Mouse (Mus musculus) midbrain, embryonic 15.5 days (tissue): ENCODE results near the gene Cd9. TPM values are rescaled to one million over a fixed set of nuclear protein-coding genes. Genes with fewer than 3 reads are reported as not detected.
A peak's percentile ranks its signal among the peaks of the same experiment; 100 is the strongest.

ENCODE experiments used
- ATAC-seq: fragments of 200-750 bp; cut with Nextera tagmentation; replicated peaks from 2 replicates; pipeline ENCODE4 v1.8.0; 2017; ENCODE audit warnings: moderate TSS enrichment
- H3K27ac ChIP-seq: fragments of 300-500 bp; sonication (generic); 2 replicates; pipeline ENCODE4 v1.5.1; 2015; ENCODE audit warnings: mild to moderate bottlenecking, inconsistent platforms
- H3K27me3 ChIP-seq: fragments of 300-500 bp; sonication (generic); replicated peaks from 2 replicates; pipeline ENCODE4 v1.6.1; 2015; ENCODE audit warnings: inconsistent platforms
- H3K36me3 ChIP-seq: fragments of 300-500 bp; sonication (generic); replicated peaks from 2 replicates; pipeline ENCODE4 v1.6.1; 2015; ENCODE audit warnings: inconsistent platforms
- H3K4me1 ChIP-seq: fragments of 300-500 bp; sonication (generic); 2 replicates; pipeline ENCODE4 v1.6.1; 2015; ENCODE audit warnings: inconsistent platforms
- H3K4me2 ChIP-seq: fragments of 300-500 bp; sonication (generic); 2 replicates; pipeline ENCODE4 v1.6.1; 2015; ENCODE audit warnings: inconsistent platforms, mild to moderate bottlenecking, moderate library complexity
- H3K4me3 ChIP-seq: fragments of 300-500 bp; sonication (generic); 2 replicates; pipeline ENCODE4 v1.5.1; 2015; ENCODE audit warnings: mild to moderate bottlenecking, inconsistent platforms
- H3K9ac ChIP-seq: fragments of 300-500 bp; sonication (generic); 2 replicates; pipeline ENCODE4 v1.6.1; 2015; ENCODE audit warnings: mild to moderate bottlenecking, inconsistent platforms
- H3K9me3 ChIP-seq: fragments of 300-500 bp; sonication (generic); 2 replicates; pipeline ENCODE4 v1.6.1; 2016; ENCODE audit warnings: inconsistent platforms
- WGBS: fragments of 180-500 bp; shearing (Covaris S2); methylation state at CpG from one replicate; pipeline ENCODE4 v1.1.7; 2015; ENCODE audit warnings: mixed read lengths; 5-methylcytosine and 5-hydroxymethylcytosine counted together
- polyA plus RNA-seq: library from polyadenylated mRNA; unstranded; fragments of >200 nt; fragmentation: Nextera tagmentation; extraction: Ambion mirVana; gene quantifications from 2 replicates; pipeline ENCODE4 v1.2.1, GENCODE M21; 2015

The Cd9 gene
- polyA plus RNA-seq, result 58.9 and 66.9 TPM in 2 replicates

DNA sequence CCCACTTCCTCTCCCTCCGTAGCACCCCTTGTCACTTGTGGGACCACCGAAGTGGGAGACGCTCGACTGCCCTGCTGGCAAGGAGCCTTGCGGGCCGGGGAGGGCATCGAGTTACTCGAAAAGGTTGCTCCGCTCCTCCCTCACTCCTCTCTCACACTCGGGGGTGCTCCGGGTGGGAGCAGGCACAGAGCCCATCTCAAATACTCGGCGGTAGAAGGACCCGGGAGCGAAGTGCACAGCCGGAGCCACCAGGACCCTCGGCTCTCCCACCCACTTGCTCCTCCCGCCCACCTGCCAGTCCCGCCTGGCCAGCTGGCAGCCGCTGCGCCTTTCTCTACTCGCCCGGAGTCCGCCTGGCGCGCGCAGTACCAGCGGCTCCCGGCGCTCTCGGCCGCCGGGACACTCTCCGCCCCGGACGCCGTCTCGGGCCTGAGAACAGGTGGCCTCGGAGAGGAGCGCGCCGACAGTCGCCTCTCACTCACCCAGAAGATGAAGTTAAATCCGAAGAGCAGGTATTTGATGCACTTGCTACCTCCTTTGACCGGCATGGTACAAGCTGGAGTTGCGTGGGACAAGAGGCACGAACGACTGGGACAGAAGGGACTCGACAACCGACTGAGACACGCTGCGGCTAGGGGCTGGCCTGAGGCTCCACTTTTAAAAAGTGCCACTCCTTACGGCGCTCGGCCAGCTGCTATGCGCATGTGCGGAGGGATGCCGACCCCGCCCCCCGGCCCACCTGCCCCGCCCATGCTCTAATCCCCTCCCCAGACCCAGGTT is at the start of gene Cd9:
TSS of gene Cd9 (minus strand) at position 700 of the 780 bp plus-strand sequence.
- Histone ChIP-seq H3K9me3 (no peaks in the 10 kb centered on the region), H3K36me3 (no peaks in the 10 kb centered on the region), H3K4me3 (peak within 1 kb of the TSS; percentile 53), H3K4me1 (peaks cover 15% of the 10 kb centered on the region), H3K27me3 (peaks cover 14% of the 10 kb centered on the region), H3K27ac (peak within 1 kb of the TSS; percentile 37; the same call in 1 of the 2 replicates), H3K4me2 (peak within 1 kb of the TSS; percentile 95), H3K9ac (peak within 1 kb of the TSS; percentile 31)
- WGBS, result under 1% methylated on average over 61 of the region's 61 CpGs
- peak; percentile 78 for ATAC-seq

DNA sequence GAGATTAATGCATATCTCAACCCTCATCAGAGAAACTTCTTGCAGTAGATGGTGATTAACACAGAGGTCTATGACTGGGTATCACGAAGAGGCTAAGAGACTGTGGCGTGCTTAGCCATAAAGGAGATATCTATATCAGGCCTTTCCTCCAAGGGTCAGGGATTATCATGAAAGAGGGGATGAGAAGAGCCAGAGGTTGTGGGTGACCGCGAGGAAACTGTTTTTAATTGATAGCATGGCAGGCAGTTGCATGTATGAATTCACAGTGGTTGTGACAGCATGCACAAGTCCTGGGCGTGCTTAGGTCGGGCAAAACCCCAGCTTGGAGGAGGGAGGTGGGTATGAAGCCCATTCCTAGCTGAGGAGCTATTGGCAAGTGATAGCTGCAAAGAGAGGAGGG is 46.7 kb upstream of the Cd9 start:
- ATAC-seq, result no peak
- H3K4me1 ChIP-seq, result no peaks in the 10 kb centered on the region
- no peaks in the 10 kb centered on the region for H3K9me3 ChIP-seq
- 88% methylated on average over 6 of the region's 6 CpGs for WGBS
- no peak overlapping the region for H3K4me2 ChIP-seq
- H3K4me3 ChIP-seq, result no peak overlapping the region
- H3K27me3 ChIP-seq, result no peaks in the 10 kb centered on the region
- H3K36me3 ChIP-seq, result no peaks in the 10 kb centered on the region
- H3K27ac ChIP-seq, result no peak overlapping the region
- no peak overlapping the region for H3K9ac ChIP-seq

DNA sequence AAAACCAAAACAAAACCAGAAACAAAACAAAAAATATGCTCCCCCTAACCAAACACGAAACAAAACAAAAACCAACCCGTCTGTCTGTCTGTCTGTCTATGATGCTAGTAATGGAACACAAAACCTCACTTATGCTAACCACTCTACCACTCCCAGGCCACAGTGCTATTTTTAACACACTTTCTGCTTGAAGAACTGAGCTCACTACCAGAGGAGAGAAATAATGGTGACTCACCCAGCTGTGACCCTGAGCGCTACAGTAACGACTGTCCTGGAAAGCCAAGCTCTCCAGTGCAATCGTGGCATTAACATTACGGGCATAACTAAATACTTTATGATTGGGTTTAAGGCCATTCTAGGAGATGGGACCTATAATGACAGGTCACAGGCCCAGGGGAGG is 46.2 kb upstream of the Cd9 start:
- ATAC-seq, result no peak

DNA sequence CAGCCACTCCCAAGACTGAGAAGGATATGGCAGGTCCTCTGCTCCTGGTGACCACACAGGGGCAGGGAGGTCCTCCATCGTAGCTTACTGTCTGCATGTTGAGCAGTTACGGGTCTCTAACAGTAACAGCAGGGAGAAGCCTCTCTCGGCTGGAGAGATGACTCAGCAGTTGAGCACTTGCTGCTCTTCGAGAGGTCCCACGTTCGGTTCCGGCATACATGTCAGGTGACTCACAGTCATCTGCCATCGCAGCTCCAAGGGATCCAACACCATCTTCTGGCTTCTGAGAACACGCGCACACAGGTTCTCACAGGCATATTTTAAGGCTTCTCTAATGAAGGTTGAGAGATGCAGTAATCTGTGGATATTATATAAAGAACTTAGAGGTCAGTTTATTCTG is 45.6 kb upstream of the Cd9 start:
- H3K27ac ChIP-seq, result no peak overlapping the region
- no peak overlapping the region for H3K4me3 ChIP-seq
- ATAC-seq, result no peak
- H3K36me3 ChIP-seq, result no peaks in the 10 kb centered on the region
- no peaks in the 10 kb centered on the region for H3K27me3 ChIP-seq
- H3K9me3 ChIP-seq, result no peaks in the 10 kb centered on the region
- 90% methylated on average over 10 of the region's 10 CpGs for WGBS
- no peak overlapping the region for H3K4me2 ChIP-seq
- no peaks in the 10 kb centered on the region for H3K4me1 ChIP-seq
- H3K9ac ChIP-seq, result no peak overlapping the region

More for the DNA sequence above, 46.2 kb upstream of the Cd9 start:
- Histone ChIP-seq H3K36me3 (no peaks in the 10 kb centered on the region), H3K4me2 (no peak overlapping the region), H3K27ac (no peak overlapping the region), H3K9me3 (no peaks in the 10 kb centered on the region), H3K4me1 (no peaks in the 10 kb centered on the region), H3K4me3 (no peak overlapping the region), H3K27me3 (no peaks in the 10 kb centered on the region), H3K9ac (no peak overlapping the region)
- 93% methylated on average over 6 of the region's 6 CpGs for WGBS

DNA sequence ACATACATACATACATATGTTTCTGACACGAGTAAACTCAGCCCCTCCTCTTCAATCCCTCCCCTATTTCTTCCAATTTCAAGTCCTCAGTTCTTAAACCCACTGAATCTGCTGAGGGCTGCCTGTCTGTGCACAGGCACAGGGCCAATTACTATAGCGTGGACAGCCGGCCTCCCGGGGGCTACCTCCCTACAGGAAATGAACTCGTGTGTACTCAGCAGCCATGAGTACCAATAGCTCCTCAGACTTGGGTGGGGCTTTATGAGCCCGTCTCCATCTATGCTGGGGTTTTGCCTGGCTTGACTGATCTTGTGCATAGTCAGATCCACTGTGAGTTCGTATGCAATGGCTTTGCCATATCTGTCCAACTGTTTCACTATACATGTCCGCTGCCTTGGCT is 44.8 kb upstream of the Cd9 start:
- H3K27ac ChIP-seq, result no peak overlapping the region
- H3K36me3 ChIP-seq, result no peaks in the 10 kb centered on the region
- H3K9ac ChIP-seq, result no peak overlapping the region
- no peak for ATAC-seq
- no peaks in the 10 kb centered on the region for H3K9me3 ChIP-seq
- H3K27me3 ChIP-seq, result no peaks in the 10 kb centered on the region
- no peak overlapping the region for H3K4me2 ChIP-seq
- H3K4me3 ChIP-seq, result no peak overlapping the region
- WGBS, result 70% methylated on average over 8 of the region's 8 CpGs
- H3K4me1 ChIP-seq, result no peaks in the 10 kb centered on the region

DNA sequence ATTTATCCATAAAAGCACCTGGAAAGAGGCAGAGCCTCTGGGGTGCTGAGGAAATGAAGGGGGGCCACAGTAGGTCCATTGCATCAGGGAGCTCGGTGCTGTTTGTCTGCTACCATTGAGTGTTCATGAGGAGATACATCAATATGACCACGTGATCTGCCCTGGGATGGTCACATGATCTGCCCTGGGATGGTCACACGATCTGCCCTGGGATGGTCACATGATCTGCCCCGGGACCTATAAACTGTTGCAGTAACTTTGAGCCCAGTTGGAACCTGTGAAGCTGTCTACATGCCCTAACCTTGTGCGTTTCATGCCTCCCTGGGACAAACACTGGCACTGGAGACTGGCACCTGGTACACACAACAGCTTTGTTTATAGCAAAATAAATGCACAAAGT is 43.9 kb upstream of the Cd9 start:
- H3K36me3 ChIP-seq, result no peaks in the 10 kb centered on the region

DNA sequence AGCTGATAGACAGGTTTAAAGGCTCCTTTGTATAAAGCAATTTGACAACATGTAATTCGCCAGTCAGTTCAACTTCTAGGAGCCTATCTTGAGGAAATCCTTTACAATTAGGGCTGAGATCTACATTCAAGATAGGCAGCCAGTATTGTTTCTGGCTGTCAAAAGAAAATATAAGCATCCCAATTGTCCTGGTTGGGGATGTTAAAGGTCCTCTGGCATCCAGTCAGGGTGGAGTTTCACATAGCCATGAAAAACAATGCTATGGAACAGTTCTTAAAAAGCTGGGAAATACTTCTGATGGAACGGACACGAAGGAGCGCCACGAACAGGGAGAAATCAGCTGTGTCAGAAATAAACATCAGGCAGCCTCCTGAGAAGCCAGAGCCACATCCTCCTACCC is 40.4 kb upstream of the Cd9 start:
- 87% methylated on average over 5 of the region's 5 CpGs for WGBS
- no peaks in the 10 kb centered on the region for H3K27me3 ChIP-seq
- H3K4me1 ChIP-seq, result no peaks in the 10 kb centered on the region
- H3K9ac ChIP-seq, result no peak overlapping the region
- H3K4me3 ChIP-seq, result no peak overlapping the region
- ATAC-seq, result no peak
- H3K4me2 ChIP-seq, result no peak overlapping the region
- no peaks in the 10 kb centered on the region for H3K9me3 ChIP-seq
- no peak overlapping the region for H3K27ac ChIP-seq
- H3K36me3 ChIP-seq, result no peaks in the 10 kb centered on the region

More for the DNA sequence above, 43.9 kb upstream of the Cd9 start:
- Histone ChIP-seq H3K27ac (no peak overlapping the region), H3K4me2 (no peak overlapping the region), H3K4me1 (no peaks in the 10 kb centered on the region), H3K9me3 (no peaks in the 10 kb centered on the region), H3K27me3 (no peaks in the 10 kb centered on the region), H3K4me3 (no peak overlapping the region), H3K9ac (no peak overlapping the region)
- 88% methylated on average over 5 of the region's 5 CpGs for WGBS
- no peak for ATAC-seq

DNA sequence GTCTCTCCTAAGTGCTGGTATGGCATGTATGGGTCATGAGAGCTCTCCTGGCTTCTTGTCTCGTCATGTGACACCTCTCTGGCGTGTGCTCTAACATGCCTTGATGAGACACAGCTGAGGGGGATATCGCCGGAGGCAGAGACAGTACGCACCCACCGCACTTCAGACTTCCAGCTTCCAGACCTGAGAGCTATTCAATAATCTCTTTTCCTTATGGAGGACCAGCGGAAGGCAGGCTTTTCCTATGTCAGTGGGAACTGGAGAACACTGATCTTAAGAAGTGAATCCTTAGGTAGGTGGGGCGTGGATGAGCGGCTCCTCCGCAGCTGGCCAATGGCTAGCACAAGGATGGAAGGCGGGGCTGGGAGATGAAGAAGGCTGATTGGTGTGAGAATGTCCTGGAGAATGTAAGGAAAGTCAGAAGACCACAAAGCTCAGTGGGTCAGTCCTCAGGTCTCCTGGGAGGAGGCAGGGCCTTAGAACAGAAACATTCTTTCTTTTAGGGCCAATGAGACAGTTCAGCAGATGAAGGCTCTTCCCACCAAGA is 38.6 kb upstream of the Cd9 start:
- Histone ChIP-seq H3K4me3 (no peak overlapping the region), H3K4me1 (no peaks in the 10 kb centered on the region), H3K9ac (no peak overlapping the region), H3K36me3 (no peaks in the 10 kb centered on the region), H3K27me3 (no peaks in the 10 kb centered on the region), H3K4me2 (no peak overlapping the region), H3K27ac (no peak overlapping the region), H3K9me3 (no peaks in the 10 kb centered on the region)
- ATAC-seq, result no peak
- WGBS, result 89% methylated on average over 11 of the region's 11 CpGs

DNA sequence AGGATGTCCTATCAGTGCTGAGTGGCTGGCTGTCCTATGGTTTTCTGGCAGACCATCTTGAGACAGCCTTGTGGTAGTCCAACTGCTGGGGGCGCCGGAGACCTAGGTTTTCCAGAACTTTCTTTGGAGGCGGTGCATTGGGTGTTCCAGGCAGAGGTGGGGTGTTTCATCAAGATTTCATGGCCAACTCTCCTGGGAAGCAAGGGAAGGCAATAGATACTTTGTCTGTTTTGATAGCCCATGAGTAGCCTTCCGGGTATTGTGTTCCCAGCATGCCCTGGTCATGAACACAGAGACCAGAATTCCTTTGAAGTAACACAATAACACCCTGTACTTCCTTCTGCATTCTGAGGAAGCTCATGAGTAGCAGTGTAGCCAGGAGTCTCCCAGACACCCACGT is 34.9 kb upstream of the Cd9 start:
- 86% methylated on average over 5 of the region's 5 CpGs for WGBS
- H3K27me3 ChIP-seq, result no peaks in the 10 kb centered on the region
- no peak for ATAC-seq
- no peak overlapping the region for H3K4me2 ChIP-seq
- no peak overlapping the region for H3K9ac ChIP-seq
- no peaks in the 10 kb centered on the region for H3K9me3 ChIP-seq
- no peaks in the 10 kb centered on the region for H3K36me3 ChIP-seq
- no peaks in the 10 kb centered on the region for H3K4me1 ChIP-seq
- H3K27ac ChIP-seq, result no peak overlapping the region
- no peak overlapping the region for H3K4me3 ChIP-seq

DNA sequence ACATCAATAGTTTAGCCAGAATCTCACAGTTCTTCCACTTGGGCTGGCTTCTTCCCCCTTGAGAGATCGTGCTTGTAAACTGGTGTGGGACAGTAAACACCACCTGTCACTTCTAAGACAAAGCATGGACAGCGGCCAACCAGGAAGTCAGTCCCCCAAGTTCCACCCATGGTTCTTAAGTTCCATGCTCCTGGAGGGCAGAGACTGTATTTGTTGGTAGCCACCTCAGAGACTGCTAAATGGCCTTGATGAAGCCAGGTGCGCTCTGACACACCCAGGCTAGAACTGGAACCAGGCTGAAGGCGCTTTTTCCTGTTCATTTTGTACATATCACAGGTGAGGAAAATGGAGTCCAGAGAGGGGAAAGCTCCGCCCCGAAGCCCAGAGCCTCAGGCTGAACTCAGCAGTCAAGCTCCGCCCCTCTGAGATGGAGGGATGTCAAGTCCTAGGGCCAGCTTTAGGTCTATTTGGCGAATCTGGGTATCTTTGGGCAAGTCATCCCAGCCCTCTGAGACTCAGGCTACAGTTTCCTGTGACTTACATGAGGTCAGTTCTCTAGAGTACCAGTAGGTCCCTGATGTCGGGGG is 34.1 kb upstream of the Cd9 start:
- H3K36me3 ChIP-seq, result no peaks in the 10 kb centered on the region
- WGBS, result 87% methylated on average over 9 of the region's 9 CpGs
- no peaks in the 10 kb centered on the region for H3K9me3 ChIP-seq
- no peak overlapping the region for H3K4me3 ChIP-seq
- H3K27ac ChIP-seq, result no peak overlapping the region
- no peaks in the 10 kb centered on the region for H3K4me1 ChIP-seq
- no peak for ATAC-seq
- no peak overlapping the region for H3K4me2 ChIP-seq
- no peak overlapping the region for H3K9ac ChIP-seq
- H3K27me3 ChIP-seq, result no peaks in the 10 kb centered on the region

DNA sequence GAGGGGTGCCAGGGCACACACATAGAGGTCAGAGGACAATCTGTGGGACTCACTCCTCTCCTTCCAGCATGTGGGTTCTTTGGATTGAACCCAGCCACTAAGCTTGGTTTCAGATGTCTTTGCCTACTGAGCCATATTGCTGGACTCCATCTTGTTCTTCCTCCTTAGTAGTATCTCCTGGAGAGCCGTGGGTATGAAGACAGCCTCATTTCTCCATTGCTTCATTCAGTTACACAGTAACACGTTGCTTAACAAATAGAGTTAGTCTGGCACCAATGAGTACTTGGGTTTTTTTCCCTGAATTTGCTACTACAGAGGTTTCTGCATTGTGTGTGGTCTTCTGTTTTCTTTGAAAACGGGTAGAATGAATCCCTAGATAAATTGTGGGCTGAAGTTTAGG is 31.5 kb upstream of the Cd9 start:
- no peaks in the 10 kb centered on the region for H3K27me3 ChIP-seq
- ATAC-seq, result no peak
- H3K4me2 ChIP-seq, result no peak overlapping the region
- H3K9ac ChIP-seq, result no peak overlapping the region
- H3K4me1 ChIP-seq, result no peaks in the 10 kb centered on the region
- no peaks in the 10 kb centered on the region for H3K9me3 ChIP-seq
- H3K27ac ChIP-seq, result no peak overlapping the region
- H3K4me3 ChIP-seq, result no peak overlapping the region
- 62% methylated on average over 3 of the region's 3 CpGs for WGBS
- H3K36me3 ChIP-seq, result no peaks in the 10 kb centered on the region

DNA sequence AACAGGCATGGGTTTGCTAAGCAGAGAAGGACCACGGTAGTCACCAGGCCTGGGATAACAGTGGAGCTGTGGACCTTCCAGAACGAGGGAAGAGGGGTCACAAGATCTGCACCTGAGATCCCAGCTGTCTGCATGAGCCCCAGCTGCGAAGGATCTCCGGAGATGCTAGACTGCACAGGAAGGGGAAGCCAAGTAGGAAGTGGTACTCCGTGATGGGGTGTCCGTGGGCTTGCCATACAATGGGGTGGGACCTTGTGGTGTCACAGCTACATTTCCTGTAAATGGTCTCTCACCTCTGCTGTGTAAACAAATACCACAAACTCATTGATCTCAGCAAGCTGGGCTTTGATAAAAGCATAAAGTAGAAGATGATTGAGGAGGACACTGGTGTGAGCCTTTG is 29.4 kb upstream of the Cd9 start:
- no peaks in the 10 kb centered on the region for H3K36me3 ChIP-seq
- ATAC-seq, result no peak
- no peak overlapping the region for H3K9ac ChIP-seq
- H3K4me3 ChIP-seq, result no peak overlapping the region
- H3K27ac ChIP-seq, result no peak overlapping the region
- H3K4me1 ChIP-seq, result no peaks in the 10 kb centered on the region
- H3K4me2 ChIP-seq, result no peak overlapping the region
- no peaks in the 10 kb centered on the region for H3K27me3 ChIP-seq
- H3K9me3 ChIP-seq, result no peaks in the 10 kb centered on the region
- WGBS, result 91% methylated on average over 6 of the region's 6 CpGs
